Mouse (Mus musculus): ENCODE measurements around the gene Pxn.

- TF ChIP-seq TAL1 (IDR thresholded peaks at IDR 0.05; ENCODE audit: low read length) (no peak), GATA1 (IDR thresholded peaks at IDR 0.05; ENCODE audit: low read length) (no peak)
Observed at GRCm38 (mm10) chr5:115517501-115517900, 11.0 kb downstream of the Pxn start.
